Comparison of ENCODE assay signal across 31 mouse cellular contexts in genomic region chr4:109072891-109073290, GRCm38 (mm10).
DNase-seq lines count a peak whose midpoint lies in the region; ATAC-seq and TF ChIP-seq lines count a peak whose summit lies in the region.
"Had no signal": no experiment of that assay in that cellular context is flagged by ENCODE, and none has a peak within 500 bp of the region (broad histone marks: within the 10 kb centered on the region; RNA-seq: fewer than 3 reads in every experiment).

No protein-coding gene starts in this region.

- H3K27ac ChIP-seq in gastrocnemius, adult 2 months: peak overlapping the region; percentile 83
- no peak overlapping the region for H3K27ac ChIP-seq in heart, embryonic 10.5 days
- H3K27ac ChIP-seq: embryonic facial prominence, embryonic 13.5 days; embryonic facial prominence, embryonic 15.5 days; forebrain, embryonic 10.5 days; forebrain, embryonic 12.5 days had no signal

- peaks cover 49% of the 10 kb centered on the region for H3K4me1 ChIP-seq in E14TG2a.4 (replicated peaks; ENCODE audit: low read depth, low read length)
- H3K4me1 ChIP-seq in heart, embryonic 10.5 days: peaks cover 17% of the 10 kb centered on the region
- H3K4me1 ChIP-seq: embryonic facial prominence, embryonic 13.5 days; embryonic facial prominence, embryonic 15.5 days; forebrain, embryonic 10.5 days; forebrain, embryonic 12.5 days had no signal

- no peak for ATAC-seq in granulocyte monocyte progenitor cell, adult 5-6 weeks (replicated peaks; ENCODE audit: poor library complexity, severe bottlenecking)
- ATAC-seq: activated CD4-positive, CD25-positive, alpha-beta regulatory T cell, adult 4 months; CD4-positive, CD25-positive, alpha-beta regulatory T cell, adult 4 months; forebrain, embryonic 14.5 days; forebrain, embryonic 16.5 days; Patski had no signal

- no peaks in the 10 kb centered on the region for H3K9me3 ChIP-seq in E14TG2a.4 (ENCODE audit: low read length)
- no peaks in the 10 kb centered on the region for H3K9me3 ChIP-seq in heart, embryonic 10.5 days
- H3K9me3 ChIP-seq: embryonic facial prominence, embryonic 13.5 days; embryonic facial prominence, embryonic 15.5 days; forebrain, embryonic 10.5 days; forebrain, embryonic 12.5 days; G1E had no signal

- DNase-seq in gastrocnemius, adult 2 months: no peak
- no peak for DNase-seq in gastrocnemius, postnatal 36 days
- DNase-seq in ES-CJ7 (ENCODE audit: low read depth, low spot score) (peak; percentile 12), R1 (ENCODE audit: low read depth, low spot score) (peak; percentile 82)
- no peak for DNase-seq in heart, embryonic 10.5 days (ENCODE audit: low spot score)
- DNase-seq in adrenal gland, adult 18-20 months (ENCODE audit: low spot score in 2 of 2): no peak
- DNase-seq: adrenal gland, adult 2 months; adrenal gland, postnatal 10 days; adrenal gland, postnatal 25 days; B cell, adult 2 months; cerebellum, adult 11 months; cerebellum, adult 18-20 months; cerebellum, adult 8-10 months; cerebellum, adult 9-11 months; cerebellum, postnatal 14 days; cerebellum, postnatal 36 days; embryo, embryonic 11 days had no signal

- no peak for TF ChIP-seq CTCF in gastrocnemius, adult 2 months (IDR thresholded peaks at IDR 0.05)
- TF ChIP-seq CTCF in E14TG2a.4 (conservative IDR thresholded peaks at IDR 0.05; ENCODE audit: low read length): no peak

- intact Hi-C loops in gastrocnemius, adult 2 months (cut with DNase I): no loop called here
- intact Hi-C loops in gastrocnemius, postnatal 36 days (cut with DNase I): no loop called here

- H3K36me3 ChIP-seq in E14TG2a.4 (ENCODE audit: insufficient read depth, low read length): peaks cover 23% of the 10 kb centered on the region
- peaks cover 26% of the 10 kb centered on the region for H3K36me3 ChIP-seq in heart, embryonic 10.5 days

- H3K27me3 ChIP-seq in E14TG2a.4 (ENCODE audit: insufficient read depth, low read length): no peaks in the 10 kb centered on the region
- H3K27me3 ChIP-seq in heart, embryonic 10.5 days (ENCODE audit: insufficient read depth, poor library complexity, severe bottlenecking): no peaks in the 10 kb centered on the region
- H3K27me3 ChIP-seq: CH12.LX; embryonic facial prominence, embryonic 13.5 days; embryonic facial prominence, embryonic 15.5 days; forebrain, embryonic 12.5 days; Patski had no signal

- 60% methylated on average over 6 of the region's 6 CpGs for WGBS in heart, embryonic 10.5 days

- no peak overlapping the region for H3K4me3 ChIP-seq in gastrocnemius, adult 2 months
- H3K4me3 ChIP-seq in E14TG2a.4 (replicated peaks; ENCODE audit: low read length): peak overlapping the region; percentile 53
- no peak overlapping the region for H3K4me3 ChIP-seq in heart, embryonic 10.5 days
- H3K4me3 ChIP-seq: embryonic facial prominence, embryonic 13.5 days; embryonic facial prominence, embryonic 15.5 days; erythroblast, embryonic 14.5 days; forebrain, embryonic 10.5 days; forebrain, embryonic 12.5 days had no signal

Comparison
In these comparisons a context has a peak if more than half of its experiments do, and no peak if none do; other contexts are left out.
1. DNase-seq: peak in ES-CJ7 (single experiment) and R1 (single experiment); none in gastrocnemius, adult 2 months (single experiment), gastrocnemius, postnatal 36 days (0 of 2), heart, embryonic 10.5 days (single experiment) and adrenal gland, adult 18-20 months (0 of 2).